Mouse (Mus musculus) lung, postnatal 14 days (tissue): ENCODE results near the gene Dgke.
"Not testable (repeated sequence)": the region's sequence is repeated elsewhere in the genome, so short reads cannot be mapped to it uniquely, and the experiment has no call there.

ENCODE experiments used
- DNase-seq: peaks from one replicate; pipeline ENCODE4 v3.0.0; 2021

The Dgke gene

GRCm38 (mm10) chr11:89066750-89067149 is at the start of gene Dgke:
Gene Dgke, minus strand, starts transcription at chr11:89066850.
- no peak for DNase-seq

DNA sequence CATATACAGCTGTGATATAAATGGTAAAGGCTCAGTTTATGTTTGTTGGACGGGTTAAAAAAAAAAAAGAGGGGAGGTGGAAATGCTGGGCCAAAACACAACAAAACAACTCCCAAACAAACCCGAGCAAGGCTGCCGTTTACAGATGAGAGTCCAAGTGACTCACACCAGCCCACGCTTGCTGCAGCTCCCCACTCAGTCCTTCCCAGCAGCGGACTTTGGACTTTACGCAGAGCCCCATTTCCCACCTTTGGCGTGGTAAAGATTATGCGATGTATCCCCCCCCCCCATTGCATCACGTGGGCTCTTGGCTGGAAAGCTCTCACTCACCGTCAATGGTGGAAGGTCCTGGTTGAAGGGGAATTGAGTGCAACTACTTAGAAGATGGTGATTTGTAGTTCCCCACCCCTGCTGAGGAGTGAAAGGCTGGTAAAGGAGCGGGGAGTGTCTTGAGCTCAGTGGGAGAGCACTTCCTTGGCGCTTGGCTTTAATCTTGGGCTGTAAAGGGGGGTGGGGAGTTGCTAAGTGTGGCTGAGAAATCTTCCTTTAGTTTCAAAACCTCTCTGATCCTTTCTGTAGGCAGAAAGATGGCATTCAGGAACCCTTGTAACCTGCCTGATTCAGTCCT is 40.6 kb upstream of the Dgke start:
- no peak for DNase-seq

- DNase-seq: no peak
Measured at GRCm38 (mm10) chr11:89105823-89106222, 39.2 kb upstream of the Dgke start.

GRCm38 (mm10) chr11:89105211-89105610 is 38.6 kb upstream of the Dgke start:
- DNase-seq: no peak

DNA sequence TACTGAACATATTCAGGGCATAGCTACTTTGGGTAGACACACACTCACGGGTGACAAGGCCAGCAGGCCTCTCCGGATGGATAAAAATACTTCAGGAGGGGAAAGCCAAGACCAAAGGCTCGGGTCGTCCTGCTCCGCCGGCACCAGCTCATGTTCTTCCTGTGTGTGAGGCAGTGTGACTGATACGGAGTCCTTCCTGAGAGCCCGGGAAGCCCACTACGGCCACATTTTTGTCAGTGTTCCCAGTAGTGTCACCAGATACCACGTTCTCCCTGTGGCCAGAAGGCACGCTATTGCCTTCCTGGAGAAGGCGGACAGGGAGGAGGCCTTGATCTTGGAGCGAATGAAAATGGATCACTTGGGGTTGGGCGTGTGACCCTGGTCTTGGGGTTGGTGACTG is 36.5 kb upstream of the Dgke start:
- no peak for DNase-seq

DNA sequence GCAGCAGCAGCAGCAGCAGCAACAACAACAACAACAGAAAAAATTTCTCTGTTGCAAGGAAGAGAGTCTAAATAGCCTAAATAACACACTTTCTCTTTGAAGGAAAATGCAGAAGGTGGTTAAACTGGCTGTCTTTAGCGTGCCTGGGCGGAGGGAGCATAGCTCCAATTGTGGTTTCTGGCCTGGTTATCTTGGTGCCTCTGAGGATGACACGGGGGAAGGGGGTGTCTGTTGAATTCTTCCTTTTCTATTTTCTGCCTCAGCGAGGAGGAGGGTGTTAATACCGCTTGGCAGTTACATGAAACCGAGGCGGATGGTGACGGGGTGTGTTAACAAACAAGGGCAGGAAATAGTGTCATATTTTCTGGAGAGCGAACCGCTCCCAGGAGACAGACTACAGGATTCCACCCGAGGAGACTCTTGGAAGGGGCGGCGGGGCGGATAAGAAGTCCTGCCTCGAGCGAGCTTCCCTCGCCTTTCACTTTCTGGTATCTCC is 34.2 kb upstream of the Dgke start:
- DNase-seq: peak; percentile 46

DNA sequence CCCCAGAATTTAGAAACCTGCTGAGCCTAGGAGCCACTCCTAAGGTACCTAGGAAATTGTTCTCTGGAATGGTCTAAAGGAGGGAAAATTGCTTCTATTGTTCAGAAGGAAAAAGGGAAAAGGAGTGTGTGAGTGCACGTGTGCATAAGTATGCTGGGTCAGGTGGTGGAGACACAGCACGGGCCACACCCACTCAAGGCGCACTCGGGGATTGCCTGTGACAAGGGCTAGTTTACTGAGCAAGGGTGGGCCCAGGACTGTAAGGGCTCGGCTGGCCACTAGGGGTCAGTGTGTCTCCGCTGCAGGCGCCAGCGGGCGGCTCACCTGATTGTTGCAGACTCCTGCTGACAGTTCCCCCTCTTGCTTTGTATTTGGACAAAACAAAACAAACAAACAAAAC is 33.8 kb upstream of the Dgke start:
- peak; percentile 91 for DNase-seq

DNA sequence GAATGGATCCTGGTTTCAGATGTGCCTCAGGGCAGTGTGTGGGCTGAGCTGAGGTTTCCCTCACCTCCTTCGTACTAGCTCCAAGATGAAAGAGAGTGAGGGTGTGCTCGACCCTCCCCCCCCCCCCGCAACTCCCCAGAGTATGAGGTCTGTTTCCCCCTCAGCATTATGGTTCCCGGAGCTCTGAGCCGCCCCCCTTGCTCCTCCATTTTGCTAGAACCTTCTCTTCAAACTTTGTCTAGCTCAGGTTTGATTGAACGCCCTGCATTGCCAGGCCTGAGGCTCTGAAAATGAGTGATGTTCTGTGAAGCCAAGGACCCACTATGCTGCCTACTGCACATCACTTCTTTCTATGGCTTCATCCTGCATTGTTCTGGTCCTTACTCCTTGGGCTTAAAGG is 32.3 kb upstream of the Dgke start:
- no peak for DNase-seq

DNA sequence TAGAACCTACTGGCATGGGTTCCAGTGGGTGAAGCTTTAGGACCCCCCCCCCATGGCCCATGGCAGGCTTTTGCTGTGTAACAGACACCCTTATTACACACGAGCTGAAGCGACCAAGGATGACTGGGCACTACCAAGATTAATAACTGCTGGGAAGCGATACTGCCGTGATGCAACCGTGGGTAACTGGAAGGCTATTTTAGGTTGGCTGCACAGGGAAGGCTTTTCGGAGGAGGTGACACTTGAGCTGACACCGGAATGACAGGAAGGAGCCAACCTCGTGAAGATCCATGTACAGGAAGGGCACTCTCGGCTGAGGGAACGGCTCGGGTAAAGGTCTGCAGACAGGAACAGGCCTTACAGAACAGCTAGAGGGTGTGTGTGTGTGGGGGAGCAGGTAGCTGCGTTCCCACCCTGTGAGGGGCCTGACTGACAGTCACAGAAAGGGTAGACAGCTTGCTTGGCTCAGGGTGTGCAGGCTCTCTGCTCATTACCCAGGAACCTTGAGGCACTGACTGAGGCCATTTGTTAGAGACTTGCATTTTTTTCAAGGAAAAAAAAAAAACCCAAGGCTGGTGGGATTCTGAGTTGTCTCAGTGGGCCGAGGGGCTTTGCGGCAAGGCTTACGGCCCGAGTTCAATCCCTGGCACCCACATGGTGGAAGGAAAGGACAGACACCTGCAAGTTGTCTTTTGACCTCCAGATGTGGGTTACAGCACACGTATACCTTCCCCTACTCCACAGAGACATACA is 31.6 kb upstream of the Dgke start:
- no peak for DNase-seq

GRCm38 (mm10) chr11:89097292-89097691 is 30.6 kb upstream of the Dgke start:
- not testable (repeated sequence) for DNase-seq

GRCm38 (mm10) chr11:89095306-89095705 is 28.7 kb upstream of the Dgke start:
- no peak for DNase-seq

GRCm38 (mm10) chr11:89092714-89093113 is 26.1 kb upstream of the Dgke start:
- DNase-seq: peak; percentile 51

DNA sequence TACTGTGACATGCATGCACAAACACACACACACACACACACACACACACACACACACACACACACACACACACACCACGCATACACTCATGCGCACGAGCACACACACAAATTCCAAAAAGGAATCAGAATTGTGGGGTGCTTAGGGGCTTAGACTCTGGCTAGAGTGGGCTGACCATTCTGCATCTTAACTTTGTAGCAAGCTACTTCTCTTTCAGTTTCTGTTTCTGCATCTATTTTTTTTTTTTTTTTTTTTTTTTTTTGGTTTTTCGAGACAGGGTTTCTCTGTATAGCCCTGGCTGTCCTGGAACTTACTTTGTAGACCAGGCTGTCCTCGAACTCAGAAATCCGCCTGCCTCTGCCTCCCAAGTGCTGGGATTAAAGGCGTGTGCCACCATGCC is 23.7 kb upstream of the Dgke start:
- not testable (repeated sequence) for DNase-seq

DNA sequence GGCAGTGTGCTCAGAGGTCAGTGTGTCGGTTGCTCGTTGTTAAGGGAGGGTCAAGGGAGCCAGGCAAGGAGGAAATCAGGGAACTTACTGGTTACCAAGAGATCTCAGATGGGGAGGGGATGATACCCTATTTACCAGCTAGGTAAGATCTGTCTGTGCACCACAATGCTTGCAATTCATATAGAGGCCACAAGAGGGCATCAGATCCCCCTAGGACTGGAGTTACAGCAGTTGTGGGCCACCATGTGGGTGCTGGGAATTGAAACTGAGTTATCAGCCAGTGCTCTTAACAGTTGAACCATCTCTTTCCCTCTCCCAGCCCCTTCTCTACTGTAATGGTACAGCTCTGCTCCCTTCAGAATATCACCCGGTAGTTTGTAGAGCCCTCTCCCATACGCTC is 22.1 kb upstream of the Dgke start:
- DNase-seq: no peak

DNA sequence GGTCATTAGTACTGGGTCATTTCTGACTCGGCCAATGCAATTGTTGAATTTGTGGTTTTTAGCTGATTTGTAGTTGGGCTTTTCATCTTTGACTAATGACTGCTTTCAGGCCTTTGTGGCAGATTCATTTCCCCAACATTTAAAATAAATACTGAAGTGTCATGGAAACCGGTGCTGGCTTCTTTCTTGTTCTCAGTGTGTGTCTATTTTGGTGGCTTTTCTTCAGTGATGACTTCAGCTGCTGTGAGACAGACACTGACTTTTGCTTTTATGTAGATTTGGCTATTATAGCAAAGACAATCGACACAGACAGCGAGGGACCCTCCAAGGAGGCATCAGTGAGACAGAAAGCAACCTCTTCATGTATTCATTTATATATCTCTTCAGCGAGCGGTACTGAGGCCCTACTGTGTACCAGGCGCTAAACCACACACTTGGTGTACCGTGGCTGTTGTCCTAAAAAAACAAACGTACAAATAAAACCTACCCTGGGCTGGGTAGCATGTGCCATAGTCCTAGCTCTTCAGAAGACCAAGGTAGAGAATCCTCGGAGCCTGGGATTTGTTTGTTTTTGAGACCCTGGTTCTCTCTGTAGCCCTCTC is 19.7 kb upstream of the Dgke start:
- no peak for DNase-seq

- DNase-seq: peak; percentile 63
Measured at GRCm38 (mm10) chr11:89084601-89085000, 18.0 kb upstream of the Dgke start.

DNA sequence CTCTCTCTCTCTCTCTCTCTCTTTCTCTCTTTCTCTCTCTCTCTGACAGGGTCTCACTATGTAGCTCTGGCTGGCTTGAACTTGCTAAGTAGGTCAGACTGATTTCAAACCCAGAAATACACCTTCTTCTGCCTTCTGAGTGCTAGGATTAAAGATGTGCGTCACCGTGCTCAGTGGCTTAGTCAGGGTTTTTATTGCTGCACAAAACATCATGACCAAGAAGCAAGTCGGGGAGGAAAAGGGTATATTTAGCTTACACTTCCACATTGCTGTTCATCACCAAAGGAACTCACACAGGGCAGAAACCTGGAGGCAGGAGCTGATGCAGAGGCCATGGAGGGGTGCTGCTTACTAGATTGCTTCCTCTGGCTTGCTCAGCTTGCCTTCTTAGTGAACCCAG is 16.0 kb upstream of the Dgke start:
- not testable (repeated sequence) for DNase-seq

DNA sequence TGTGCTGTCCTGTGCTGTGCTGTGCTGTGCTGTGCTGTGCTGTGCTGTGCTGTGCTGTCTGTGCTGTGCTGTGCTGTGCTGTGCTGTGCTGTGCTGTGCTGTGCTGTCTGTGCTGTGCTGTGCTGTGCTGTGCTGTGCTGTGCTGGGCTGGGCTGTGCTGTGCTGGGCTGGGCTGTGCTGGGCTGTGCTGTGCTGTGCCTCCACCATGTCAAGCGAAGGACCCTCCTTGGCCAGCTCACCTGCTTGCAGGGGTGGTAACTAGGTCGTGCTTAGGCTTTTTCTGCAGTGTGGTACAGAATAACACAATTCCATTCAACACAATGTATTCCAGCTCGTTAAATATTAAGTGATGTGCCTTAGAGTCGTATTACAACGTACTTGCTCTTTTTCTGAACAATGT is 15.3 kb upstream of the Dgke start:
- DNase-seq: not testable (repeated sequence)

GRCm38 (mm10) chr11:89078996-89079680 is 12.5 kb upstream of the Dgke start:
- no peak for DNase-seq

DNA sequence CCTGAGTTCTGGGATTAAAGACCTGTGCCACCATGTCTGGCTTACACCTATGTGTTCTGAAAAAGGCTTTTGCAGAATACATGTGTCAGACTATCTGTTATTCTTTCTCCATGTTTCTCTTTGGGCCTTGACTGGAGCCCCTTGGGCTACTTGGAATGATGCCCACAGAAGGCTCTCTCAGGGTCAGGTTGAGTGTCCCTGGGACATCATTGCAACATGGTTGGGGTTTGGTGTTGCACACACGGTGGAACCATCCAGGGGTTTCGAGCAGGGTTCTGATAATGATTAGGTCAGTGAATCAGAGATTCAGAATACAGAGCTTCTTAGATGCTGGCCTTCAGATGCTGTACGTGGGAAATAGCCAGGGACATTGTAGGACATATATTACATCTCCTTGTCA is 11.7 kb upstream of the Dgke start:
- DNase-seq: no peak

- DNase-seq: no peak
Measured at GRCm38 (mm10) chr11:89077601-89078000, 11.0 kb upstream of the Dgke start.

- DNase-seq: no peak
Measured at GRCm38 (mm10) chr11:89076370-89076821, 9.7 kb upstream of the Dgke start.

GRCm38 (mm10) chr11:89074783-89075413 is 8.2 kb upstream of the Dgke start:
- no peak for DNase-seq
